Mouse (Mus musculus): ENCODE measurements around the gene Cmss1. TPM values are rescaled to one million over a fixed set of nuclear protein-coding genes. Genes with fewer than 3 reads are reported as not detected.

The Cmss1 gene
- polyA plus RNA-seq (2017; shearing (Covaris generic)), result 20.2 TPM

DNA sequence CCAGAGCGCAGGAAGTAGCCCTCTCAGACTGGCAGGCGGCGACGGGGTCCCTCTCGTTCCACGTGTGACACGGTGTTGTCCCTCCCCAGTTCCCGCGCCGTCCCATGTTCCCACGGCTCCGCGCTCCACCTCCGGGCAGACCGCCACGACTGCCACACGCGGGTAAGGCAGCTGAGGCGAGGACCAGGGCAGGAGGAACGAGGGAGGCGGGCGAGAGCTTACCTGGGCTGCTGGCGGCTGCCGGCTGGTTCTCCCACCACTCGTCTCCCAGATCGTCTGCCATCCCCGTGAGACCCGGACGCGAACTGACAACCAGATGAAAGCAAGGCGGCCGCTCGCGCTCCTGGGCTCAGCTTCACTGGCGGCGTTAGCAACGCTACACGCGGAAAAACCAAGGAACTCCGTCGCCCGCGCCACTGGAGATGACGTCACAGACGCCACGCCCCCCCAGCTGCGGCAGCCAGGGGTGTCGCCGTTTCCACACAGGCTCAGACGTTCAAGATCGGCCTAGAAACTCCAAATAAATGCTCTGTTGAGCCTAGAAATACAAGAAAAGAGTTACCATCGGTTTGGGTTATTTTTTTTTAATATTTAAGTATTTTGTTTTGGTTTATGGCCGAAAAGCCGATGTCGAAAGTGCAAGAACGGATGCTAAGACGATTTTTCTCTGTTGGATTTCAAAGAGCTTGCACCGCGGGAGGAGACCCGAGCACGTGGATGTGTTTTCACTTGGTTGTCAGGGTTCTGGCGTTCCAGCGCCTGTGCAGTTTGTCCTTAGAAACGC, at the start of gene Cmss1:
Cmss1 (minus strand) TSS at position 421 of the 784 bp plus-strand sequence.

DNA sequence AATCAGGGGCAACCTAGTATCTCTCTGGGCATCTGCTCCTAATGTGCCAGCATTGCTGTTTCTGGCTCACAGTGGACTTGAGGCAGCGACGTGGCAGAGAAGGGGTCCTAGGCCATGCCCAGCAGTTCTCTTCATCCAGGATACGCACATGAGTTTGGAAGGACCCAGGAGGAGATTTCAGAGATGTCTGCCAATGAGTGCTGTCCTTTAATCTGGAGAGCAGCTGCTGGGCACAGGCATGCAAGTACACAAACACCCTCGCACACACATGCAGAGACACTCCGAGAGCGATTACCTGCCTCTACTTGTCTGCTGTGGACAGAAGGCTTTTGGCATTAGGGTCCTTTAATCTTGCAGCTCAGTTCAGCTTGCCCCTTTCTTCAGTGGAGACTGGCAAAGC, 253.9 kb downstream of the Cmss1 start, which contains the start of gene Filip1l:
Filip1l (plus strand) TSS at position 343 of the 400 bp plus-strand sequence.

DNA sequence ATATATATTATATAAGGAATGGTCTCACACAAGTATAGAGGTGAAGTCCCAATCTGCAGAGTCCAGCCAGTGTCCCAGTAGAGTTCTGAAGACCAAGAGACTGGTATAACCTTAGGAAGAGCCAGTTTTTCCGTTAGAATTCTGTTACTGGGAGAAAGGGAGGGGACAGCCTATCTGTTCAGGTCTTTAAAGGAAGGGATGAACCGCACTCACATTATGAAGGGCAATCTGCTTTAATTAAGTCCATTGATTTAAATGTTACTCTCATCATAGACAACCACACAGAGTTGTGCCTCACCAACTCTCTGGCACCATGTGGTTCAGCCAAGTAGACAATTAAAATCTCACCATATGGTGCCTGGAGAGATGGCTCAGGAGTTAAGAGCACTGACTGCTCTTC, 313.9 kb downstream of the Cmss1 start, which contains the start of gene Tmem30c:
Tmem30c (minus strand) TSS at position 101 of the 400 bp plus-strand sequence.

Other genes starting within 250 kb of the Cmss1 start
- gene Col8a1, start 147.9 kb upstream of the Cmss1 start, polyA plus RNA-seq (2017; shearing (Covaris generic)), result 0.12 TPM

All from naive thymus-derived CD4-positive, alpha-beta T cell, adult 5 months (primary cell).